Mouse (Mus musculus) bone marrow macrophage, adult 2 months (primary cell): ENCODE results near the gene Map3k7cl. TPM values are rescaled to one million over a fixed set of nuclear protein-coding genes. Genes with fewer than 3 reads are reported as not detected.

Experiments
- H3K27ac ChIP-seq: 2 replicates; pipeline ENCODE4 v1.5.1; 2012; ENCODE audit warnings: low read depth, low read length; ENCODE audit not compliant: insufficient read depth
- H3K4me1 ChIP-seq: 2 replicates; pipeline ENCODE4 v1.6.1; 2012; ENCODE audit warnings: low read length; ENCODE audit not compliant: control insufficient read depth, insufficient read depth
- H3K4me3 ChIP-seq: 2 replicates; pipeline ENCODE4 v1.5.1; 2012; ENCODE audit warnings: mild to moderate bottlenecking, low read length, moderate library complexity; ENCODE audit not compliant: insufficient read depth
- CTCF ChIP-seq: IDR thresholded peaks from 2 replicates; pipeline ENCODE4 v1.5.1; 2012; ENCODE audit warnings: low read depth, mild to moderate bottlenecking, low read length, moderate library complexity
- POLR2A ChIP-seq: IDR thresholded peaks from 2 replicates; pipeline ENCODE4 v1.6.1; 2012; ENCODE audit warnings: mild to moderate bottlenecking, low read depth, low read length, borderline replicate concordance
- polyA plus RNA-seq: library from polyadenylated mRNA; stranded (reverse); fragments of >200 nt; gene quantifications from 2 replicates; pipeline ENCODE4 v1.2.4, GENCODE M21; 2012; ENCODE audit not compliant: missing spikeins, insufficient read depth, insufficient read length

The Map3k7cl gene
- polyA plus RNA-seq = not detected in 2 replicates

- Histone ChIP-seq H3K4me3 (no peak within 1 kb of the TSS), H3K4me1 (no peaks in the 10 kb centered on the region), H3K27ac (no peak within 1 kb of the TSS)
- TF ChIP-seq POLR2A (no peak), CTCF (no peak)
These were observed at the start of gene Map3k7cl for GRCm38 (mm10) chr16:87552907-87553691. Gene Map3k7cl (plus strand): TSS chr16:87553330.

- H3K4me1 ChIP-seq = no peaks in the 10 kb centered on the region
- TF ChIP-seq POLR2A (no peak), CTCF (no peak)
These were observed 41.4 kb upstream of the Map3k7cl start for GRCm38 (mm10) chr16:87511706-87512105.

DNA sequence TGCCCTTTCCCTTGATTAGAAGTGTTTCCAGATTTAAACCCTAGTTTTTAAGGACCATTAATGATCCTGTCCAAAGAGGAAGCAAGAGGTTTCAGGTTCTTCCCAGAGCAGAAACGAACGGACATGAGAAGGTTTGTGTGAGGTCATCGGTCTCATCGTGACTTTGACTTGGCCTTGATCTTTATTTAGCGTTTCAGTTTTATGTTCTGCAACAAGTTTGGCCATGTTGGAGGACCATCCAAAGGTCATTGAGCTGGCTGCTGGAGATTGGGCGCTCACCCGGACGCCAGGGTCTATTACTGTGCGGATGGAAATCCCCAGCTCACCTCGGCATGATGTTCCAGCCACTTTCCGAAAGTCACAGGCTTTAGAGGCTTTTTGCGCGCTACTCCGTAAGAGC lies 40.8 kb upstream of the Map3k7cl start:
- Histone ChIP-seq H3K4me3 (no peak overlapping the region), H3K4me1 (no peaks in the 10 kb centered on the region), H3K27ac (no peak overlapping the region)
- no peak for TF ChIP-seq CTCF
- no peak for TF ChIP-seq POLR2A

More at GRCm38 (mm10) chr16:87511706-87512105, 41.4 kb upstream of the Map3k7cl start:
- no peak overlapping the region for H3K4me3 ChIP-seq
- no peak overlapping the region for H3K27ac ChIP-seq

DNA sequence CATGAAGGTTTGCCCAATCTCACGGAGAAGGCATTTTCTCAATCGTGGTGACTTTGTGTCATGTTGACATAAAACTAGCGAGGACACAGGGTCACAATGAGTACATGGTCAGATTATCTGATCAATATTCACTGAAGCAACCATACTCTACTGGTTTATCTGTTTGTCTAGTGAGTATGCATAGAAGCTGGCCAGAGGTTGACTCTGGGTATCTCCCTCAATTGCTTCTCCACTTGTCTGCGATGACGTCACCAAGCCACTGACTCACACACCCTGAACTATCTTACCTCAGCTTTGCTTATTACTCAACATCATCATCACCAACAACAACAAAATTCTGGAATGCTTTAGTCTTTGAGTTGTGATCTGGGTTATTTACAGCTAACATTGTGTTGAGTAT lies 28.9 kb upstream of the Map3k7cl start:
- TF ChIP-seq POLR2A (no peak), CTCF (no peak)
- Histone ChIP-seq H3K4me1 (no peaks in the 10 kb centered on the region), H3K4me3 (no peak overlapping the region), H3K27ac (no peak overlapping the region)

GRCm38 (mm10) chr16:87527553-87528249 lies 25.4 kb upstream of the Map3k7cl start:
- no peak overlapping the region for H3K4me3 ChIP-seq
- H3K4me1 ChIP-seq = no peaks in the 10 kb centered on the region
- no peak overlapping the region for H3K27ac ChIP-seq
- no peak for TF ChIP-seq POLR2A
- no peak for TF ChIP-seq CTCF

- H3K27ac ChIP-seq = no peak overlapping the region
- H3K4me3 ChIP-seq = no peak overlapping the region
- no peak for TF ChIP-seq POLR2A
- no peak for TF ChIP-seq CTCF
- H3K4me1 ChIP-seq = no peaks in the 10 kb centered on the region
These were observed 24.4 kb upstream of the Map3k7cl start for GRCm38 (mm10) chr16:87528755-87529154.

GRCm38 (mm10) chr16:87548348-87548747 lies 4.8 kb upstream of the Map3k7cl start:
- no peak for TF ChIP-seq POLR2A
- no peak for TF ChIP-seq CTCF
- no peak overlapping the region for H3K27ac ChIP-seq
- H3K4me1 ChIP-seq = no peaks in the 10 kb centered on the region
- H3K4me3 ChIP-seq = no peak overlapping the region

DNA sequence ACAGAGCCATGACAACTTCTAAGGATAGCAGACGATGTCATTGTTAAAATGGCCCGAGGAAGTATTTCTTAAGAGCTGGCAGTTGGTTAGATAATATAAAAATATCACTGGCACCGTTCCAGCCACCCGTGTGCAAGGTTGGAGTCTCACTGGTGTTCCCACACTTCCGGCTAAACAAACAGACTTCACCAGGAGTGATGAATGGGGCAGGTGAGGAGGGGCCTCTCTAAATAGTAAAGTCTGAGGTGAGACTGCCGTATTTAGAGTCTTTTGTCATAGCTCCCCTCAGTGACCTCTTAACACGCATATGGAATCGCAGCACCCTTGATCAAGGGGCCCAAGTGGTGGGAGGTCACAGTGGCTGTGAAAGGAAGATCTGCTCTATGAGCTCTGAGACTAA lies 3.2 kb downstream of the Map3k7cl start:
- no peaks in the 10 kb centered on the region for H3K4me1 ChIP-seq
- no peak overlapping the region for H3K4me3 ChIP-seq
- no peak for TF ChIP-seq CTCF
- TF ChIP-seq POLR2A = no peak
- H3K27ac ChIP-seq = no peak overlapping the region

- Histone ChIP-seq H3K4me3 (no peak overlapping the region), H3K4me1 (no peaks in the 10 kb centered on the region), H3K27ac (no peak overlapping the region)
- TF ChIP-seq POLR2A (no peak), CTCF (no peak)
These were observed 8.4 kb downstream of the Map3k7cl start for GRCm38 (mm10) chr16:87561501-87561900.

- H3K4me3 ChIP-seq = no peak overlapping the region
- H3K4me1 ChIP-seq = no peaks in the 10 kb centered on the region
- no peak for TF ChIP-seq POLR2A
- TF ChIP-seq CTCF = no peak
- H3K27ac ChIP-seq = no peak overlapping the region
These were observed 10.4 kb downstream of the Map3k7cl start for GRCm38 (mm10) chr16:87563524-87563923.
